Mouse (Mus musculus) liver, postnatal 0 days (tissue): ENCODE measurements around the gene Astn1.

Experiments used
- CTCF ChIP-seq: sonication (generic); IDR thresholded peaks from 2 replicates; pipeline ENCODE4 v1.5.1; 2016; ENCODE audit warnings: antibody characterized with exemption, low read depth
- EP300 ChIP-seq: IDR thresholded peaks from 2 replicates; pipeline ENCODE4 v1.6.1; 2016; ENCODE audit warnings: antibody characterized with exemption, low read depth, mild to moderate bottlenecking

DNA sequence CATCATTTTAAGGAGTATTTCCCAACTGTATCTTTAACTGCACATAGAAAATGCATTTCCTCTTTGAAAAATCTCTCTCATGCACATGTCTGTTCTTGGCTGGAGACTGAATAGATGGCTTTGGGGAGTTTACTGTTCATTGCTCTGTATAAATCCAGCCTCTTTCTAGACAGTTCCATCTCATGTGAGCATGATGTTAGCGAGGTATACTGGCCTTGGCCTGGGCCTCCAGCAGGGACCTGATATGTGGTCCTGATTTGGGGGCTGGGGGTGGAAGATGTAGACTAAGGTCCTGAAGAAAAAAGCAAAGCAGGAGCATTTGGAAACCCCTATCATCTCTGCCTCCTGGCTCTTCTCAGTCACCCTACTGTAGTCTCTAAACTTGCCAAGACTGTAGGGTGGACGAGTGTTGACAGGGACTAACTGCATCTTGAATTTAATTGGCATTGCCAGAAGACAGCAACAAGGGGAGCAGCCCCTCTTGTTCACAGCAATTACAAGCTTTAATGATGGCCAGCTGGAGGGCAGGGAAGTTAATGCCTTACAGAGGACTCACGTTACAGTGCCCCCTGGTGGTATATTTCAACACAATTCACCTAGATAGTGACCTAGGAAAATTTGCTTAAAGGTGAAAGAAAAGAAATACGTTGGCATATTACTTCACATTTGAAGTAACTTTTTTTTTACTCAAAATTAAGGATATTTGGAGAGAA, 291.9 kb downstream of the Astn1 start:
- peak; percentile 56 for TF ChIP-seq CTCF
- TF ChIP-seq EP300, result no peak
